Mouse (Mus musculus) E14TG2a.4 (cell line): ENCODE measurements around the gene Ly6g5c.

Experiments used
- H3K27me3 ChIP-seq: 2 replicates; pipeline ENCODE4 v1.6.1; 2014; ENCODE audit warnings: low read length, control low read depth; ENCODE audit not compliant: insufficient read depth
- H3K36me3 ChIP-seq: 2 replicates; pipeline ENCODE4 v1.6.1; 2014; ENCODE audit warnings: low read length, control low read depth; ENCODE audit not compliant: insufficient read depth
- H3K4me1 ChIP-seq: replicated peaks from 2 replicates; pipeline ENCODE4 v1.6.1; 2014; ENCODE audit warnings: low read depth, low read length, control low read depth
- H3K4me3 ChIP-seq: replicated peaks from 2 replicates; pipeline ENCODE4 v1.5.1; 2014; ENCODE audit warnings: mild to moderate bottlenecking, low read length
- H3K9me3 ChIP-seq: 2 replicates; pipeline ENCODE4 v1.6.1; 2014; ENCODE audit warnings: low read length, control low read depth
- CTCF ChIP-seq: conservative IDR thresholded peaks from 2 replicates; pipeline ENCODE4 v1.5.1; 2014; ENCODE audit warnings: low read length
- NANOG ChIP-seq: IDR thresholded peaks from 2 replicates; pipeline ENCODE4 v1.6.1; 2014; ENCODE audit warnings: borderline replicate concordance, low read length, mixed read lengths
- POU5F1 ChIP-seq: IDR thresholded peaks from 2 replicates; pipeline ENCODE4 v1.6.1; 2014; ENCODE audit warnings: low read length, borderline replicate concordance

Ly6g5c gene

DNA sequence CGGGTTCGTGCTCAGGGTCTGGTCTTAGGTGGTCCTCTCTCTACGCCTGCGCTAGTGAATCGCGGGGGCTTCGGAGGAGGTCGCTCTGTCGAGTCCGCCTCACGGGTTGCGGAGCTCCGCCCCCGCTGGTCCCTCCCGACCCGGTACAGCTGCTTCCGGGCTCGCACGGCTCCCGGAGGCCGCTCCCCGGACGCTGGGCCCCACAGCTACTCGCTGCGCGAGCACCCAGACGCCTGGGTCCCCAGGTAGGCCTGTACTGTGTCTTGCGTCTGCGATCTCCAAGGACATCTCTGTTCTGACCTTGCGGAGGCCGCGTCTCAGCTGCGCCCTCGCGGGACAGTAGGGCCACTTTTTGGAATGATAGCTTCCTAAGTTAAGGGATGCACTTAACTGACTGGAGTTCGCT, 18.1 kb downstream of the Ly6g5c start, which contains the start of gene D17H6S53E:
TSS of gene D17H6S53E (plus strand) at position 168 of the 406 bp plus-strand sequence.
- peaks cover 54% of the 10 kb centered on the region for H3K4me1 ChIP-seq
- peaks cover 29% of the 10 kb centered on the region for H3K36me3 ChIP-seq
- TF ChIP-seq CTCF (no peak), NANOG (no peak), POU5F1 (no peak)
- no peaks in the 10 kb centered on the region for H3K9me3 ChIP-seq
- peak within 1 kb of the TSS; percentile 75 for H3K4me3 ChIP-seq
- H3K27me3 ChIP-seq: peaks cover 12% of the 10 kb centered on the region

DNA sequence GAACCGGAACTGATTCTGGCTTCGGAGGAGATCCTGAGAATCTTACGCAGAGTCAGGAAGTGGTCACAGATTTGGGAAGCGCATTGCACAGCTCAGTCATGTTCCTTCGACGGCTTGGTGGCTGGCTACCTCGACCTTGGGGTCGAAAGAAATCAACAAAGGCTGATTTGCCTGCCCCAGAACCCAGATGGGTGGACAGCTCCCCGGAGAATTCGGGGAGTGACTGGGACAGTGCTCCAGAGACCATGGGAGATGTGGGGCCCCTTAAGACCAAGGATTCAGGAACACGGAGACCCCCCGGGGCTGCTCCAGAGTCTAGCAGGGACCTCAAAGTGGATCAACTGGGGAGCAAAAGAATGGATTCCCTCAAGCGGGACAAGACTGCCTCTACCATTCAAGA, 18.9 kb downstream of the Ly6g5c start:
- H3K4me1 ChIP-seq: peaks cover 57% of the 10 kb centered on the region
- no peaks in the 10 kb centered on the region for H3K9me3 ChIP-seq
- TF ChIP-seq CTCF (no peak), POU5F1 (no peak), NANOG (no peak)
- peaks cover 29% of the 10 kb centered on the region for H3K36me3 ChIP-seq
- H3K4me3 ChIP-seq: 0 out of 2 replicates have a peak overlapping the region, but pooled peaks have one; percentile 23
- peaks cover 12% of the 10 kb centered on the region for H3K27me3 ChIP-seq

DNA sequence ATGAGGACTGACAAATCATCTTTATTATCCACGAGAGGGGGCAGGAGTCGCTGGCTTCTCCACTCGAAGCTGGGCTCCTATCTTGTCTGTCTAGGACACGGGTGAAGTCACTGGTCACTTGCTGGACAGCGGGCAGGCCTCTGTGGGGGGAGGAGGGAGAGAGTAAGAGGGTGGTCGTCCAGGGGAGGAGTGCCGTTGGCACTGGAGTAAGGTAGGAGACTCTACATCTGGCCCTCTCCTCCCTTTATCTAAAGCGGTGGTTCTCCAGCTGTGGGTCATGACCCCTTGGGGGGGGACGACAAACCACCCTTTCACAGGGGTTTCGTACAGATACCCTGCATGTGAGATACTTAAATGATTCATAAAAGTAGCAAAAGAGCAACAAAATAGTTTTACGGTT, 20.9 kb downstream of the Ly6g5c start:
- peaks cover 12% of the 10 kb centered on the region for H3K27me3 ChIP-seq
- no peak overlapping the region for H3K4me3 ChIP-seq
- no peaks in the 10 kb centered on the region for H3K9me3 ChIP-seq
- peaks cover 55% of the 10 kb centered on the region for H3K4me1 ChIP-seq
- no peak for TF ChIP-seq POU5F1
- no peak for TF ChIP-seq NANOG
- no peak for TF ChIP-seq CTCF
- H3K36me3 ChIP-seq: peaks cover 15% of the 10 kb centered on the region

DNA sequence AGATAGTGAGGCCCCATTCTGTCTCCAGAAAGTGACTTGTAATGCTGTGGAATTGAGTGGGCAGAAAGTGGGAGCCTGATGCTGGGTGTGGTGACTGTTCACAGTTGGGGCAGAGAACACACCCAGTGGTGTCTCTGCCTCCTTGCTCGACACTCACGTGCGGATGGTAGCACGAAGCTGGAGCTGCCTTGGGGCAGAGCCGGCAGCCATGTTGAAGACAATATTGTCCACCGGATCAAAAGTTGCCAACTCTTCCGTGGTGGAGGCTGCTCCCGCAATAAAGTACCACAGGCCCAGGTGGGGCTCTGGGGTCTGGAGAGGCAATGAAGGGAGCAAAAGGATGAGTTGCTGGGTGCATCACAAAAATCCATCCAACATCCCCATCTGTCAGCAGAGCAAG, 23.0 kb downstream of the Ly6g5c start:
- 0 out of 2 replicates have a peak, but pooled peaks cover 4% of the 10 kb centered on the region for H3K36me3 ChIP-seq
- peaks cover 47% of the 10 kb centered on the region for H3K4me1 ChIP-seq
- H3K9me3 ChIP-seq: no peaks in the 10 kb centered on the region
- peaks cover 12% of the 10 kb centered on the region for H3K27me3 ChIP-seq
- no peak overlapping the region for H3K4me3 ChIP-seq
- TF ChIP-seq POU5F1 (no peak), CTCF (no peak), NANOG (no peak)

DNA sequence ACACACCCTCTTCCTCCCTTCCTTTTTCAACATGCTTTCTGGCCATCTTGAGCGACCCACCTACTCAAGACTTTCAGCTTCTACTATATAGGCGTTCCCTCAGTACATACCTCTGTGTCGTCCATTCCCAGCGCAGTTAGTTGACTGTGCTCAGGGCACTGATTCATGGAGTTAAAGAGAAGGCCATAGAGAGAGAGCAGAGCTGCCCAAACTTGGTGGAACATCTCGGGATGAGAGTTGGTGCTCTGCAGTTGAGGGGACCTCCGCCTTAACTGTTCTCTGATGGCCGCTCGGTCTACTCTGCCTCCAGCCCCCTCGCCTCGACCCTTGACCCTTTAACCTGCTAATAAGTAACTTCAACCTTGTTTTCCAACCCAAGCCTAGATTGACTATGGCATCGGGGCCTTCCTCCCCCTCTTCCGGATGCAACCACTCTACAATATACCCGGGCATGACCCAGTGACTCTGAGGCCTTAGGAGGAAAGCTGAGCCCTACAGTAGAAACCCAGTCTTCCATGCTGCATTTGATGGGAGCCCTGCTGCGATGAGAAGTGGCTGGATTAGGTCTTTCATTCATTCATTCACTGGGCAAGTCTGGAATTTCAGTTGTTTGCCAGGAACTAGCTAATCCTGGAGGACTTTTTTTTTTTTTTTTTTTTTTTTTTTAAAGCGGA, 23.6 kb downstream of the Ly6g5c start, which contains the start of gene Apom:
TSS of gene Apom (minus strand) at position 551 of the 674 bp plus-strand sequence.
- no peak for TF ChIP-seq NANOG
- TF ChIP-seq POU5F1: no peak
- no peak for TF ChIP-seq CTCF
- peaks cover 9% of the 10 kb centered on the region for H3K27me3 ChIP-seq
- no peaks in the 10 kb centered on the region for H3K9me3 ChIP-seq
- H3K36me3 ChIP-seq: peaks cover 8% of the 10 kb centered on the region; the same call in 1 of the 2 replicates
- H3K4me1 ChIP-seq: peaks cover 49% of the 10 kb centered on the region
- H3K4me3 ChIP-seq: no peak within 1 kb of the TSS

DNA sequence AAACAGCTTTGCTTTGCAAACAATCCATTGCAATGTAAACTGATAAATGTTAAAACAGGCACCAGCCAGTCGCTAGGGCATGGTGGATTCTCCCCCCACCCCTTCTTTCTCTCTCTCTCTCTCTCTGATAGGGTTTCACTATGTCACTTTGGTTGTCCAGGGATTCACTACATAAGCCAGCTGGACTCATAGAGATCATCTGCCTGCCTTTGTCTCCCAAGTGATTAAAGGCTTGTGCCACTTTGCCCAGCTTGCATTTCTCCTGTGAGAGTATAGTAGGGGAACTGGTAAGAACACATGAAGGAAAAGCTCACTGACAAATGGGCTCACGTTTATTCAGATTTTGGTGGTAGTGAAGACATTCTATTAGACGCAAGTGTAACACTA, 24.1 kb downstream of the Ly6g5c start:
- H3K4me3 ChIP-seq: no peak overlapping the region
- no peaks in the 10 kb centered on the region for H3K9me3 ChIP-seq
- TF ChIP-seq CTCF: no peak
- no peak for TF ChIP-seq POU5F1
- no peak for TF ChIP-seq NANOG
- H3K4me1 ChIP-seq: peaks cover 49% of the 10 kb centered on the region
- peaks cover 4% of the 10 kb centered on the region for H3K27me3 ChIP-seq
- H3K36me3 ChIP-seq: peaks cover 13% of the 10 kb centered on the region; the same call in 1 of the 2 replicates

DNA sequence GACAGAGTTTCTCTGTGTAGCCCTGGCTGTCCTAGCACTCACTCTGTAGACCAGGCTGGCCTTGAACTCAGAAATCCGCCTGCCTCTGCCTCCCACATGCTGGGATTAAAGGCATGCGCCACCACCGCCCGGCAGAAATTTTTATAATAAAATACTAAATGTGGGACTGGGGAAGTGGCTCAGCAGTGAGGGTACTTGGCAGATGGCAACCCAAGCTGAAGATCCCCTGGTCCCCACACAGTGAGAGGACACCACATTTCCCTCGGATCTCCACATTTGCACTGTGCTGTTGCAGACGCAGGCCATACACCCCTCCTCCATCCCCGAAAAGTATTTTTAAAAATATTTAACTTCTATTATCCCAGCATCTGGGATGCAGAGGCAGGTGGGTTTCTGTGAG, 25.4 kb downstream of the Ly6g5c start:
- Histone ChIP-seq H3K9me3 (no peaks in the 10 kb centered on the region), H3K27me3 (no peaks in the 10 kb centered on the region), H3K36me3 (peaks cover 23% of the 10 kb centered on the region), H3K4me3 (no peak overlapping the region), H3K4me1 (peaks cover 55% of the 10 kb centered on the region)
- no peak for TF ChIP-seq NANOG
- TF ChIP-seq POU5F1: no peak
- no peak for TF ChIP-seq CTCF

DNA sequence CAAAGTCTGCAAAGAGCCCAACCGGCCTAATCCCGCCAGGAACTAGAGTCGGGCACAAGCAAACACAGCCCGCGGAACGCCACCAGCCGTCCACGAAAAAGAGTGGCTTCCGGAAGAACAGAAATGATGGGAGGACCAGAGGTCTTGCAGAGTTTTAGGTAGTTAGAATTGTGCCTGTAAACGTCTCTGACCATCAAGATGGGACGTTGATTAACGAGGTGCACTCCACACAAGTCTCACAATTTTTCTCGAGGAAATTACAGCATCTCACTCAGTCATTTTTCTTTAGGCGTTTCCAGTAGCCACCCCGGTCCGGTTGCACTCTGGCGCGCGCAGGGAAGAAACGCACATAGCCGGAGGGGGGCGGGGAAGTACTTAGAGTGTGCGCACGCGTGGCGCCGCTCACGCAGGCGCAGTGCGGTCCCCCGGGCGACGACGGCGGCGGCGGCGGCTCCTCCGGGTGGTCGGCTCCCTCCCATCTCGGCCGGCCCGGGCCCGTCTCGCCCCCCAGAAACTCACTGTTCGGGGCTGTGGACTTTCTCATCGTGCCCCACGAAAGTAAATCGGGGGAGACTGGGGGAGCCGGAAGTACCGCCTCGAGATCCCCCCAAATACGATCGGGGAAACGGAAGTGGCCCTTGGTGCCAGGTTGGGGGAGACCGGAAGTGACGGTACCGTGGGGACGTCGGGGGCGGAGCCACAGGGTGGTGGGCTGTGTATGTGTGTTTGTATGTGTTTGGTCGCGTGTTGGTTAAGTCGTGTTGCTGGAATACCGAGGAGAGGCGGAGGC, 26.9 kb downstream of the Ly6g5c start, which contains the start of gene Bag6:
TSS of gene Bag6 (plus strand) at position 378 of the 790 bp plus-strand sequence.
- TF ChIP-seq CTCF (no peak), POU5F1 (no peak), NANOG (no peak)
- peaks cover 67% of the 10 kb centered on the region for H3K4me1 ChIP-seq
- peak within 1 kb of the TSS; percentile 94 for H3K4me3 ChIP-seq
- peaks cover 38% of the 10 kb centered on the region for H3K36me3 ChIP-seq
- H3K27me3 ChIP-seq: no peaks in the 10 kb centered on the region
- H3K9me3 ChIP-seq: no peaks in the 10 kb centered on the region
